Mouse (Mus musculus) cerebellum, adult 18-20 months (tissue): ENCODE measurements around the gene Nod1.

Source experiments
- DNase-seq, 2 experiments: peaks; one replicate each; pipeline ENCODE4 v3.0.0; 2021

The Nod1 gene

GRCm38 (mm10) chr6:54972111-54972928 lies at the start of gene Nod1:
TSS of gene Nod1 (minus strand) at chr6:54972612.
- peak; percentile 50 to 52 for DNase-seq

GRCm38 (mm10) chr6:55021806-55022205 lies 49.4 kb upstream of the Nod1 start:
- no peak for DNase-seq

GRCm38 (mm10) chr6:55018417-55018816 lies 46.0 kb upstream of the Nod1 start:
- DNase-seq: no peak

GRCm38 (mm10) chr6:55016710-55017583 lies 44.5 kb upstream of the Nod1 start:
- peak; percentile 65 to 70 for DNase-seq

- peak in 1 of 2 experiments; percentile 20 for DNase-seq
These were observed 43.8 kb upstream of the Nod1 start for GRCm38 (mm10) chr6:55016236-55016635.

- DNase-seq: no peak
These were observed 41.8 kb upstream of the Nod1 start for GRCm38 (mm10) chr6:55014184-55014583.

- DNase-seq: no peak
These were observed 40.1 kb upstream of the Nod1 start for GRCm38 (mm10) chr6:55012516-55012915.

- DNase-seq: no peak
These were observed 38.1 kb upstream of the Nod1 start for GRCm38 (mm10) chr6:55010330-55011091.

- DNase-seq: no peak
These were observed 37.2 kb upstream of the Nod1 start for GRCm38 (mm10) chr6:55009391-55010230.

GRCm38 (mm10) chr6:55008401-55008800 lies 36.0 kb upstream of the Nod1 start:
- DNase-seq: no peak

GRCm38 (mm10) chr6:55003559-55003958 lies 31.1 kb upstream of the Nod1 start:
- no peak for DNase-seq

GRCm38 (mm10) chr6:55002438-55002837 lies 30.0 kb upstream of the Nod1 start:
- DNase-seq: no peak

- DNase-seq: no peak
These were observed 28.9 kb upstream of the Nod1 start for GRCm38 (mm10) chr6:55001320-55001719.

GRCm38 (mm10) chr6:54997726-54998125 lies 25.3 kb upstream of the Nod1 start:
- DNase-seq: no peak

- DNase-seq: no peak
These were observed 23.9 kb upstream of the Nod1 start for GRCm38 (mm10) chr6:54996361-54996760.

GRCm38 (mm10) chr6:54992734-54993260 lies 20.4 kb upstream of the Nod1 start, which contains the start of gene Ggct:
TSS of gene Ggct (minus strand) at chr6:54992950.
- DNase-seq: peak; percentile 96 to 99

GRCm38 (mm10) chr6:54992141-54992540 lies 19.7 kb upstream of the Nod1 start:
- no peak for DNase-seq

GRCm38 (mm10) chr6:54991189-54991588 lies 18.8 kb upstream of the Nod1 start:
- no peak for DNase-seq

GRCm38 (mm10) chr6:54988141-54988540 lies 15.7 kb upstream of the Nod1 start:
- no peak for DNase-seq

GRCm38 (mm10) chr6:54984096-54984495 lies 11.7 kb upstream of the Nod1 start:
- DNase-seq: no peak

- DNase-seq: no peak
These were observed 11.2 kb upstream of the Nod1 start for GRCm38 (mm10) chr6:54983526-54984050.
